Mouse (Mus musculus) stomach, embryonic 16.5 days (tissue): ENCODE measurements around the gene Efcab14. TPM values are rescaled to one million over a fixed set of nuclear protein-coding genes. Genes with fewer than 3 reads are reported as not detected.

Source experiments
- ATAC-seq: fragments of 200-750 bp; cut with Nextera tagmentation; 2 replicates; pipeline ENCODE4 v1.8.0; 2017; ENCODE audit warnings: moderate number of reproducible peaks, moderate TSS enrichment; ENCODE audit not compliant: insufficient read depth, low FRiP score
- H3K27ac ChIP-seq: fragments of 300-500 bp; sonication (generic); 2 replicates; pipeline ENCODE4 v1.5.1; 2014; ENCODE audit warnings: low read length
- H3K27me3 ChIP-seq: fragments of 300-500 bp; sonication (generic); 2 replicates; pipeline ENCODE4 v1.6.1; 2014; ENCODE audit warnings: low read length, control low read depth, mixed read lengths; ENCODE audit not compliant: control insufficient read depth, insufficient read depth
- H3K36me3 ChIP-seq: fragments of 300-500 bp; sonication (generic); 2 replicates; pipeline ENCODE4 v1.6.1; 2014; ENCODE audit warnings: low read length; ENCODE audit not compliant: control insufficient read depth, insufficient read depth
- H3K4me1 ChIP-seq: fragments of 300-500 bp; sonication (generic); 2 replicates; pipeline ENCODE4 v1.6.1; 2014; ENCODE audit warnings: low read length, control low read depth, mixed read lengths; ENCODE audit not compliant: control insufficient read depth, insufficient read depth
- H3K4me2 ChIP-seq: fragments of 300-500 bp; sonication (generic); 2 replicates; pipeline ENCODE4 v1.6.1; 2014; ENCODE audit warnings: low read depth, low read length, mixed read lengths
- H3K4me3 ChIP-seq: fragments of 300-500 bp; sonication (generic); replicated peaks from 2 replicates; pipeline ENCODE4 v1.5.1; 2014; ENCODE audit warnings: mild to moderate bottlenecking, low read length
- H3K9ac ChIP-seq: fragments of 300-500 bp; sonication (generic); 2 replicates; pipeline ENCODE4 v1.6.1; 2014; ENCODE audit warnings: low read length
- H3K9me3 ChIP-seq: fragments of 300-500 bp; sonication (generic); replicated peaks from 2 replicates; pipeline ENCODE4 v1.6.1; 2016; ENCODE audit warnings: low read length, control low read depth; ENCODE audit not compliant: control insufficient read depth
- WGBS: fragments of 180-500 bp; shearing (Covaris S2); extraction: QIAGEN DNeasy Blood & Tissue Kit; methylation state at CpG from one replicate; pipeline ENCODE4 v1.1.7; 2014; 5-methylcytosine and 5-hydroxymethylcytosine counted together
- polyA plus RNA-seq: library from polyadenylated mRNA; unstranded; fragments of >200 nt; fragmentation: Nextera tagmentation; extraction: Ambion mirVana; gene quantifications from 2 replicates; pipeline ENCODE4 v1.2.1, GENCODE M21; 2015

Gene Efcab14
- polyA plus RNA-seq, 1 experiment from 2014 or later = 31.3 TPM

DNA sequence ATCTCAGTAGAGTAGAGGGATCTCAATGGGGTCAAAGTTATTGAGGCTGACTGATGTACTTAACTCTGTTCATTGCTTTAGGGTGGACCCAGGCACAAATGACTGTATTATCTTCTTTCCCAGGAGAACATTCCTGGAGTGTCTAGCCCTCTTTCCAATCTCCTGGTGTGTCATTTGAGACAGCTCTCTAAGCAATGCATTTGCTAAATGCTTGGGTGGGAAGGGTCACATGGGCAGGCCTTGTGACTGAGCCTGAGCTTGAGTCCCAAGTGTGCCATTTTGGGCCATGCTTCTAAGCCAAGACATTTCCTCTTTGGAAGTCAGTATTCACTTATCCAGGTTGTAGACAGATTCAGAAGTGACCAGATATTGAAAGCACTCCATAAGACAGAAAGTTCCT lies 83.9 kb downstream of the Efcab14 start:
- H3K4me3 ChIP-seq = no peak overlapping the region

DNA sequence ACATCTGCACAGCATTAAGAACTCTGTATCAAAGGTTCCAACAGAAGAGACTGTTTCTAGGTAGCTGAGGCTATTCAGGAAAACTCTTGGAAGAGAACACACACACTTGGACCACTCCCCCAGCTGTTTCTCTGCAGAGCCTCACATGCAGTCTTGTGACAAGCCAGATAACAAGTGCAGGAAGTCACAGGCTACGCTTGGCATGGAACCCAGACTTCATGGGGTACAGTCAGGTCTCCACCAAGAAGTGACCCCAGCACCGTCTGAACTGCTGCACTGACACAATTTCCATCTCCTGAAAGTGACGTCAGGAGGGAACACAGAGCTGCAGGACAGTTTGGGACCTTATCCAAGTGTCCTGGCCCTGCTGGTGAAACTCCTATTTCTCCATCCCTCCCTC lies 84.4 kb downstream of the Efcab14 start:
- no peak for ATAC-seq
- no peaks in the 10 kb centered on the region for H3K9me3 ChIP-seq
- no peak overlapping the region for H3K4me3 ChIP-seq
- 70% methylated on average over 3 of the region's 3 CpGs for WGBS
- H3K27ac ChIP-seq = no peak overlapping the region
- H3K4me2 ChIP-seq = no peak overlapping the region
- no peaks in the 10 kb centered on the region for H3K36me3 ChIP-seq
- H3K9ac ChIP-seq = no peak overlapping the region
- H3K27me3 ChIP-seq = no peaks in the 10 kb centered on the region
- no peaks in the 10 kb centered on the region for H3K4me1 ChIP-seq

More for the DNA sequence above, 83.9 kb downstream of the Efcab14 start:
- no peak for ATAC-seq
- Histone ChIP-seq H3K9ac (no peak overlapping the region), H3K9me3 (no peaks in the 10 kb centered on the region), H3K36me3 (no peaks in the 10 kb centered on the region), H3K27ac (no peak overlapping the region), H3K4me2 (no peak overlapping the region), H3K27me3 (no peaks in the 10 kb centered on the region), H3K4me1 (no peaks in the 10 kb centered on the region)

DNA sequence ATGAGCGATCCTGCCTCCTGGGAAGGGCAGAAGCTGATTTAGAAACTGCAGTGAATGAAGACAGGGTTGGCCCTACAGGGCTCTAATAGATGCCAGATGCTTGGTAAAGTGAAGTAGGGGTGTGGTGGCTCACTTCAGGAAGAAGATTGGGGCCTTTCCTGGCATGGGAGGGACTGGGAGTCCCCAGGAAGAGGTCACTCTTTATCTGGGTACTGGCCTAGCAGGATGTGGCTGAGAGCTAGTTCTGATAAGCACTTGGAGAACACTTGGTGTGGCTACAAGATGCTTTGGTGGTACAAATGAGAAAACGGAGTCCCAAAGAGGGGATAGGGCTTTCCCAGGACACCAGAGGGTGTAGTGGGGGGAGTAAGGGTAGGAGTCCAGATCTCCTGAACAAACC lies 86.6 kb downstream of the Efcab14 start:
- Histone ChIP-seq H3K9ac (no peak overlapping the region), H3K4me1 (peaks cover 8% of the 10 kb centered on the region), H3K27ac (no peak overlapping the region), H3K4me2 (no peak overlapping the region), H3K9me3 (no peaks in the 10 kb centered on the region), H3K27me3 (no peaks in the 10 kb centered on the region), H3K4me3 (no peak overlapping the region), H3K36me3 (no peaks in the 10 kb centered on the region)
- no peak for ATAC-seq
- WGBS = 73% methylated on average over 2 of the region's 2 CpGs

DNA sequence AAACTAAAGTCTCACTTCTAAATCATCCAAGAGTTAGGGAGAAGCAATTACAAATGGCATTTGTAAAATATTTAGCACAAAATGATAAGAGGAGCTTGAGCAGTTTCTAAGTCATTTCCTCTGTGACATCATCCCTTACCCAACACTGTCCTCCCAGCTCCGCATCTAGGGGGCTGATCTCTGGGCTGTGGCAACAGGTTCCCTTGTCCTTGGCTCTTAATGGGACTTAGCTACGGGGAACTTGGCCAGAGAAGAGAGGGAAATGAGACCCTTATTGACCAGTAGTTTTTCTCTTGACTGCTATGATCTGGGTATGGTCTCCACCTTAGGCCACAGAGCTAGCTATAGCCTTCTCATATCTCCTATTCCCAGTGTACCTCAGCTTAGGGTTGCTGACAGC lies 87.7 kb downstream of the Efcab14 start:
- H3K4me3 ChIP-seq = no peak overlapping the region
- WGBS = 72% methylated on average over 2 of the region's 2 CpGs
- no peak for ATAC-seq

More for the DNA sequence above, 87.7 kb downstream of the Efcab14 start:
- no peaks in the 10 kb centered on the region for H3K27me3 ChIP-seq
- H3K4me1 ChIP-seq = peaks cover 8% of the 10 kb centered on the region
- H3K9me3 ChIP-seq = no peaks in the 10 kb centered on the region
- no peak overlapping the region for H3K9ac ChIP-seq
- H3K36me3 ChIP-seq = no peaks in the 10 kb centered on the region
- H3K27ac ChIP-seq = no peak overlapping the region
- no peak overlapping the region for H3K4me2 ChIP-seq

Other genes starting within 250 kb of the Efcab14 start
- gene Cyp4a14, start 241.6 kb upstream of the Efcab14 start, polyA plus RNA-seq = not detected in 2 replicates
- gene Cyp4a10, start 219.5 kb upstream of the Efcab14 start, polyA plus RNA-seq = 0.08 TPM in 1 of 2 replicates, not detected in the other
- gene Cyp4a31, start 174.1 kb upstream of the Efcab14 start, polyA plus RNA-seq = not detected in 2 replicates
- gene Cyp4a32, start 136.8 kb upstream of the Efcab14 start, polyA plus RNA-seq = not detected in 2 replicates
- 2.1 and 2.5 TPM in 2 replicates for gene Cyp4b1, start 90.0 kb upstream of the Efcab14 start, polyA plus RNA-seq
- 0.28 TPM in 1 of 2 replicates, not detected in the other for gene Tex38, start 43.3 kb downstream of the Efcab14 start, polyA plus RNA-seq
- 33.7 and 36.2 TPM in 2 replicates for gene Atpaf1, start 47.1 kb downstream of the Efcab14 start, polyA plus RNA-seq
- 11.8 and 12.9 TPM in 2 replicates for gene Mob3c, start 90.3 kb downstream of the Efcab14 start, polyA plus RNA-seq
- gene Mknk1, start 101.5 kb downstream of the Efcab14 start, polyA plus RNA-seq = 42.4 and 42.5 TPM in 2 replicates
- not detected in 2 replicates for gene Kncn, start 146.7 kb downstream of the Efcab14 start, polyA plus RNA-seq
- gene 6430628N08Rik, start 152.9 kb downstream of the Efcab14 start, polyA plus RNA-seq = not detected in 2 replicates
- gene Dmbx1, start 202.2 kb downstream of the Efcab14 start, polyA plus RNA-seq = not detected in 2 replicates